In the genomic region with DNA sequence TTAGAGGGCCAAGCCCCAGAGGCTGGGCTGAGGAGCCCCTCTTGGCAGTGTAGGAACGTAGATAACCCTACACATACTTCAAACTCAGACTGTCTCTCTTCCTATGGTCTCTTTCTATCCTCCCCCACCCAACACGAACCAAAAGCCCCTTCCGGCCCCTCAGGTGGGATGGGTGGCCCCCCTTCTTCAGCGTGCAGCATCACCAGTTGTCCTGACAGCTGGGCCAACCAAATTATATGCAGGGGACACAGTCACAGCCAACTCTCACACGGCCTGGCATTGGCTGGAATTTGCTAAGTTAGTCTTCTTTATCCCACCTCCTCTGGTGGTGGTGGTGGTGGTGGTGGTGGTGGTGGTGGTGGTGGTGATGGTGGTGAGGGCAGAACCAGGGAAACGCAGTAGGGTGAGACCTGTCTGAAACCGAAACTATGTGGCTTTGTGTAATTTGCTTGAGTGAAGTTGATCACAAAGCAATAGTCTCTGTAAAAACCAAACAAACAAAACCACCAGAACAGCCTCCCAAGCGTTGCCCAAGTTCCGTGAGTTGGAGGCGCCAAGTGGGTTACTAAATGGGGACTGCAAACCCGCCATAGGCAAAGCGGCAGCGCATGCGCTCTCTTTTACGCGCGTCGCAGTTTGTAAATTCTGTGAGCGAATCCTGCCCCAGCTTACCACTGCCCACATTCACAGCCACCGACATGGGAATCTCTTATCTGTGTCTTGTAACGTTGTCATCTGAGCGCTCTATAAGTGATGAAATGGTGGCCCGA, we compare ENCODE assay signal across 1 mouse cellular context.
TF ChIP-seq lines count a peak whose summit lies in the region.

No protein-coding gene starts in this region.

TF ChIP-seq in MEL, 35 proteins besides CTCF, POLR2A, EP300 and RAD21:
- TF ChIP-seq KAT2A (conservative IDR thresholded peaks at IDR 0.05; ENCODE audit: low read depth, low read length) (no peak), SIN3A (IDR thresholded peaks at IDR 0.05; ENCODE audit: low read length) (no peak), ZMIZ1 (IDR thresholded peaks at IDR 0.05; ENCODE audit: low read depth, low read length) (no peak), MAZ (IDR thresholded peaks at IDR 0.05; ENCODE audit: low read depth, low read length) (no peak), NRF1 (IDR thresholded peaks at IDR 0.05; ENCODE audit: insufficient read depth, low read depth, low read length, poor library complexity, severe bottlenecking) (peak; percentile 65), MYB (IDR thresholded peaks at IDR 0.05; ENCODE audit: low read depth, low read length) (no peak), ZKSCAN1 (IDR thresholded peaks at IDR 0.05; ENCODE audit: low read depth, low read length) (no peak), GABPA (IDR thresholded peaks at IDR 0.05; ENCODE audit: low read depth, low read length) (no peak)
